Mouse (Mus musculus): ENCODE measurements around the gene Gabrp. TPM values are rescaled to one million over a fixed set of nuclear protein-coding genes. Genes with fewer than 3 reads are reported as not detected.

Gabrp gene
- not detected in 2 replicates for total RNA-seq (2015; ENCODE audit: low replicate concordance)
- total RNA-seq (2017; ENCODE audit: low replicate concordance): not detected in 2 replicates

DNA sequence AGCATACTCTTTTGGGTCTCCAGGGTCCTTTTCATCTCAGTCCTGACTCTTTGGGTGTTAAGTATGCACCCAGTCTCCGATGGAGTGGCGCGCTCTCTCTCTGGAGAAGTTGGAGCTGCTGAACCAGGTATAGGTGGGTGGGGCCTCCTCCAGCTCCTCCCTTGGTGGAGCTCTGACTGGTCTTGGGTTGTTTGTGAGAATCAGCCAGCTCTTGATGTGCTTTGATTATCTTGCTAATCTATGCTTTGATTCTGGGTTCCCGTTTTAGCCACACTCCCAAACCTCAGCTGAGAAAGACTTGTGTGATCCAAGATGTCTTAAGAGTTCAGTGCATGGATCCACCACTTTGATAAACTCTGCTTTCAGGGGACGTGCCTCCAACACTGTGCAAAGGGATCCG lies at the start of gene Gabrp:
Gene Gabrp (minus strand): TSS at position 101 of the 400 bp plus-strand sequence.
- ATAC-seq (replicated peaks; ENCODE audit: low FRiP score, poor library complexity, severe bottlenecking): no peak

DNA sequence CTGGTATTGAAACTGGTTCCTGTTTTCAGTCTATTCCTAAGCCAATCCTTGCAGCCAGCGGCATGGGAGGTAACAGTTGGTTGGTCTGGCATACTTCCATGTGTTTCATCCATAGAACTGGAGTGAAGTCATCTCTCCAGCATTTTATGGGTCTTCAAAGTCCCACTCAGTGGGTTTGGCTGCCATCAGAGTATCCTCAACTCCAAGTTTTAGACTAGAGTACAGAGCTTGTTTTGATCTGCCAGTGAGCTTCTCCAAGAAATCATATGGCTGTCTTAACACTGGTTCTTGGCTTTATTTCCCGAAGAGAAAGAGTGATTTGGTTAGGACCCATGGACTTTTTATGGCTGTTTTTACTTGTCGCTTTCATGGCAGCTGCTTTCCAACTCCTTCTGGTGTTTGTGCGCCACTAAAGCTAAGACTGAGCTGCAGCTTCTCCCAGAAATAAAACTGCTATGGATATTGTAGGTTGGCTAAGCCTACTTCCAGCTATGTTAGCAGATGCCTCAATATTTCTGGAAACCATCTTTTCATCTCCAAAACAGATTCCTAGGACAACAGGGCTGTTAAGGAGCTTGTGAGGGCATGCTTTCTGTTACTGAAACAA lies 48.5 kb upstream of the Gabrp start:
- no peak for ATAC-seq (replicated peaks; ENCODE audit: low FRiP score, poor library complexity, severe bottlenecking)

DNA sequence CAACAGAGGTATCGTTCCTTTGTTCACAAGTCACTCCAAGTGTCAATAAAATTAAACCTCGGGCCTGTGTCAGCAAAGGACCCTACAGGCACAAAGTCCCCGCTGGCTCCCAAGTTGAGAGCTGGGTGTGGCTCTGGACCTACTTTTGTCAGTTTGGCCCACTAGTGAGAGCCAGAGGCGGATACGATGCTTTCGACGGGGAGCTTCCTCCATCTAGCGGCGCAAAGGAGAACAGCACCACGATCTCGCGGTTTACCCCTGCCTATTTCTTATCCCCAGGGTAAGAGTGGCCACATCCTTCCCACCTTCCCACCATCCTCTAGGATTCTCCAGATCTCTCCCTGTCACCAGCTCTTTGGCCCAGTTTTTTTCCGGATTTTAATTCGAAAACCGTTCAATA lies 35.5 kb upstream of the Gabrp start:
- ATAC-seq (replicated peaks; ENCODE audit: low FRiP score, poor library complexity, severe bottlenecking): no peak

DNA sequence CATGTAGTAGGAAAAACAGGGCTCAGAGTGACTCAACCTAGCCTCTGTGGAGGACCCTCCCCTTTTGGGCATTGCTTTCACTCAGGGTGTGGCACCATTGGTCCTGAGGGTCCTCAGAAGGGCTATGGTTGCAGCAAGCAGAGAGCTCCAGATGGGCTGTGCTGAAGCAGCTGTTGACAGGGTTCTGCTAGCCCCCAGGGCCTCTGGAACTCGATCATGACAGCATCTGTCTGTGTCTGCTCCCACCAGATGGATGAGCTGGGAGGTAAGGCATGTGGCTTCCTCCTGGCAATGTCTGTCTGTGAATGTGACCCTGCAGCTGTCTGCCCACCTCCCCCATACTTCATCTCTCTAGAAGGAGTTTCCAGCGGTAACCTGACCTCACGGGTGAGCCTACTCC lies 29.0 kb upstream of the Gabrp start:
- 0 out of 2 replicates have a peak, but pooled peaks have one; percentile 6 for ATAC-seq (replicated peaks; ENCODE audit: low FRiP score, poor library complexity, severe bottlenecking)

DNA sequence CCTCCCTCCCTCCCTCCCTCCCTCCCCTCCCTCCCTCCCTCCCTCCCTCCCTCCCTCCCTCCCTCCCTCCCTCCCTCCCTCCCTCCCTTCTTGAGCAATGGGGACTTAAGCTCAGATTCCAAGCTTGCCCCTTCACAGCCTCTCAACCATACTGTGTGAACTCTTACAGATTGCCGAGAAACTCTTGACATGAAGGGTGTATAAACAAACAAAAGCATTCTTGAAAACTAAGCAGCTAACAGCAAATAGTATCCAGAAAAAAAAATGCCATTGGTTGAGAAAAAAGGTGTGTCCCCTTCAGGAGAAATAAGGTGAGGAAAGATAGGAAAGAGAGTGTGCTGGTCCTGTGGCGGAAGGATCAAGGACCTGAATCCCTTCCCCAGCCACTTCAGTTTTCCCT lies 24.4 kb upstream of the Gabrp start:
- ATAC-seq (replicated peaks; ENCODE audit: low FRiP score, poor library complexity, severe bottlenecking): no peak

DNA sequence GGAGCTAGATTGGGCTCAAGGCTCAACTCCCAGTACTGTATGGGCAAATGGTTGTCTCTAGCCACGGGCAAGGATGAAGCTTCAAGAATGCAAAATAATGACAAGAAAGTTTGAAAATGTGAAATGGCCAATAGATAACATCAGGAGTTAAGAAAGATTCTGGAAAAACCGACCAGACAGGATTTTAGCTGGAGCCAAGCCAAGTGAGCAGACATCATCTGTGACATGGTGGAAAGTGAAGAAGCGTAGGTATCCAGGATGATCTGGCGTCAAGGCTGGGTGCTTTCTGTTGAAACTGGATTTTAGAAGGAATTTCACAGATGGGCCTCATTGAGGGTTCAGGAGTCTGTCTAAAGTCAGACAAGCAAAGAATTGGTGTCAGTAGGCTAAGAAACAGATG lies 20.2 kb upstream of the Gabrp start, which contains the start of gene D130052B06Rik:
Gene D130052B06Rik (plus strand): TSS at position 317 of the 400 bp plus-strand sequence.
- ATAC-seq (replicated peaks; ENCODE audit: low FRiP score, poor library complexity, severe bottlenecking): no peak

DNA sequence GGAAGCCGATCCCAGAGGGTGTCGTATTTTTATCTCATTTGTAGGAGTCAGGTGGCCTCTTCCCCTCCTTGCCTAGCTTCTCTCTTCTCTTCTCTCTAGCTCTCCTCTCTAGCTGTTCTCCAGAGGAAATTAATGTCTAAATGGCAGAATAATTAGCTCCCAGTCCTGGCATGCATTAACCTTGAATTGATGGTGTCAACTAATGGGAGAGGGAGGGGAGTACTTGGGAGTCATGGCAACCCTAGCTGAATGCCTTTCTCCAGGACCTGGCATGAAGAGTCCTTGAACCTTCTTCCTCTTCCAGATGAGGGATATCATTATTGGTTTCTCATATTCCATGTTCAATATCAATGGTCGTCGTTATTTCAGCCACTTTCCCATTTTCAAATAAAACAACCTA lies 17.9 kb upstream of the Gabrp start:
- ATAC-seq (replicated peaks; ENCODE audit: low FRiP score, poor library complexity, severe bottlenecking): no peak

DNA sequence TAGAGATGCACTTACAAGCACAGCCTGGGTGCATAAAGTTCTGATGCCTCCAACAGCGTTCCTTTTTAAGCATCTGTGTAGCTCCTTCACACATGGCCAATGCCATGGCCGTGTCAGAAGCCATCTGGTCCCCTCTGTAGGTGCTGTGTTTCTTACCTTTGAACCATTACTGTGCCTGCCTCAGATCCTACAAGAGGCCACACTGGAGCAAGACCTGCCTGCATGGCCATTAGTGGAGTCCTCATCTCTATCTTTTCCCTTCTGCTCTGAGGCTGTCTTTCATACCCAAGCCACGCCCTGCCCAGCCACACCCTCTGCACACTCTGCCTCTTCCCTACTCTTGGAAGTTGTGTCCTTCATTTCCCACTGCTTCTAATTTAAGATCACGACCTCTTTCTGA lies 14.1 kb upstream of the Gabrp start:
- ATAC-seq (replicated peaks; ENCODE audit: low FRiP score, poor library complexity, severe bottlenecking): no peak

DNA sequence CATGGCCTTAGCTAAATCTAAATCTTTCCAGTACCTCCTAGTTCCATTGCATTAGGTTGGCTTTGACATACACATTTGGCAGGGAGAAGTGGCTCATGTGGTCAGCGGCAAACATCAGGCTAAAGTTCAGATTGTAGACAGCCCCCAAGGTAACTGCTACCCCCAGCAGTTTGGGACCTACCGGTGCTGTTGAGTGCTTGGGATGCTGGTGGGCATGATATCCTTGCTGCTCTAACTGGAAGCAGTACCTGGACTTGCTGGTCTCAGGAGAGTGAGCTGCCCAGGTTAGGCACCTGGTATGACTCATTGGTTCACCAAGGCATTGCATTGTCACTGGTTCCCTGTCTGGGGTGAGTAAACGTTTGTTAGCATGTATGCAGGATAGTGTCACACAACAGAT lies 12.0 kb upstream of the Gabrp start:
- ATAC-seq (replicated peaks; ENCODE audit: low FRiP score, poor library complexity, severe bottlenecking): no peak

DNA sequence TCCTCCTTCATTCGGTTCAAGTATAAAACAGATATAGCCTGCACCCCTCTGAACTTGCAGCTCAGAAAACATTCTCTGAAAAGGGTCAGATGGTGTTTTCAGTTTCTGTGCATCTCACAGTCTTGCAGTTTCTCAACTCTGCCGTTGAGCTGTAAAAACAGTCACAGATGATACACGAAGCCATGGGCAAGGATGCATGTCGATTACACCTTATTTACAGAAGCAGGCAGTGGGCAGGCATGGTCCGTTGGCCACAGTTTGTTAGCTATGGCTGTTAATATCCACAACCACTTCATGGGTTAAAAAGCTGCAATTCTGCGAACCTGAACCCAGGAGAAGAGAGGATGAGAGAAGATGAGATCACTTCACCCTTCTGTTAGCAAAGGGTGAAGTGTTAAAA lies 7.9 kb upstream of the Gabrp start:
- ATAC-seq (replicated peaks; ENCODE audit: low FRiP score, poor library complexity, severe bottlenecking): no peak

DNA sequence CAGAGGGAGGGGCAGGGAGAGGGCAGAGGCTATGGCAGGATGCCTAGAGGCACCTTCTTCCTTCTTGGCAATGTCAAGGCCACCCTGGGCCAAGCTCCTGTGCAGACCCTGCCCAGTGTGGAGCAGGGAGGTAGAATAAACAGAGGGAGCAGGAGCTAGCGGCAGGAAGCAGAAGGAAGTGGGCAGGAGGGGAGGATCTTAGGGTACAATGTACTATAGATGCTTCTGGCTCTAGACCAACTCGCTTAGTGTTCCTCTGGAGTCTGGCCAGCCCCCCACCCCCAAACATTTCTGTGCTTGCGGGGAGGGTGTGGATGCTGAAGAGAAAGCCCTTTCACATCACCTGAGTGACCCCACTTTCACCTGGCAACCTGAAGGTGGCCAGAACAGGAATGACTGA lies 862 bp upstream of the Gabrp start:
- ATAC-seq (replicated peaks; ENCODE audit: low FRiP score, poor library complexity, severe bottlenecking): no peak

DNA sequence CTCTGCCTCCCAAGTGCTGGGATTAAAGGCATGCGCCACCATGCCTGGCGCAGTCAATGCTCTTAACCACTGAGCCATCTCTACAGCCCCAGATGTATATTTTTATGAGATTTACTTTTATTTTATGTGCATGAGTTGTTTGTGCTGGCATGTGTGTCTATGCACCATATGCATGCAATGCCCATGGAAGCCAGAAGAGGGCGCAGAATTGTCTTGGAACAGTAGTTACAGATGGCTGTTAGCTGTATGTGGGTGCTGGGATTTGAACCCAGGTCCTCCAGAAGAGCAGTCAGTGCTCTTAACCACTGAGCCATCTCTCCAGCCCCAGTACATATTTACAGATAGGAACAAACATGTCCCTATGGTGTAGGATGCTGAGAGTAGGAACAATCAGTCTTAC lies 3.8 kb downstream of the Gabrp start:
- no peak for ATAC-seq (replicated peaks; ENCODE audit: low FRiP score, poor library complexity, severe bottlenecking)

DNA sequence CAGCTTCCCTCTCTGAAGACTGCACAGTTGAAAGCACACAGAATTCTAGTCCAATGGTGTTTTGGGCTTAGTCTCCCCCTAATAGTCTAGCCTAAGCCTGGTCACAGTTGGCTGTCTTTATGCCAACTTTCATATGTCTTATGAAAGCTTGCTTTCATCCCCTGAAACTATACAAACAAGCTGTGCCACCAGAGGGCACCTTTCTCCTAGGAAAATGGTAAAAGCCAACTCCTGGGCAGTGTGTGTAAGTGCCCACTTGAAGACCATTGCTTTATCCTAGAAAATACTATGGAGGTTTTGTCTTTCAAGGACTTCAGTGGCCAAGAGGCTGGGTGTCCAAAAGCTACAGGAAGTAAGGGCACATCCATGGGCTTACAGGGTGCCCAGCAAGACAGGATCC lies 8.3 kb downstream of the Gabrp start:
- ATAC-seq (replicated peaks; ENCODE audit: low FRiP score, poor library complexity, severe bottlenecking): no peak

DNA sequence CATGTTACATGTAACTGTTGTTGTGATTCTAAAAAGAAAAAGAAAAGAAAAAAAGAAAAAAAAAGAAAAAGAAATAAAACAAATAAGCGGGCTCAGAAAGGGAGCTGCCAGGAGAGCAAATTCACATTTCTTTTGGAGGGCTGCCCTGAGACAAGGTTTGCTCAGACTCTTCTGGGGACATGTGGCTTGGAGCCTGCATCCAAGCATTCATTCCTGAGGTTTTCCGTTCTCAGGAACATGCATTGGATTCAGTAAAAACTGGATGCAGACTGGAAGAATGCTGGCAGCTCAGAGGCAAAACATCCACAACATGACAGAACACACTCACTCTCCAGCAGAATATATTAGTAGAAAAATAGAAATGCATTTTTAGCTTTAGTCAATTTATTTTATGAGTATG lies 14.8 kb downstream of the Gabrp start:
- no peak for ATAC-seq (replicated peaks; ENCODE audit: low FRiP score, poor library complexity, severe bottlenecking)

DNA sequence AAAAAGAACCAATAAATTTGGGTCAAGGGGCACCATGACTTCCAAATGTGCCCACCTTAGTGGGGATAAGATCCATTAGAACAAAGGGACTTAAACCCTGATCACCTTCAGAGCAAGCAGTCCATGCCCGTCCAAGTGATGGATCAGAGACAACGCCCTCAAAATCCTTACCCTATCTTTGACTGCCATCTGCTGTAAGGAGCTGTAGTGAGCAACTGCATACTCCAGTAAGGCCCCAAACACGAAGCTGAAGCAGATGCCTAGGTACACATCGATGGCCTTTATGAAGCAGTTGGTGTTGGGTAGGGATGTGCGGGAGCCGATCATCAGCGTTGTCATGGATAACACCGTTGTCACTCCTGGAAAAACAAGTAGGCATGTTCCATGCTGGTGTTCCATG lies 24.6 kb downstream of the Gabrp start:
- ATAC-seq (replicated peaks; ENCODE audit: low FRiP score, poor library complexity, severe bottlenecking): no peak

DNA sequence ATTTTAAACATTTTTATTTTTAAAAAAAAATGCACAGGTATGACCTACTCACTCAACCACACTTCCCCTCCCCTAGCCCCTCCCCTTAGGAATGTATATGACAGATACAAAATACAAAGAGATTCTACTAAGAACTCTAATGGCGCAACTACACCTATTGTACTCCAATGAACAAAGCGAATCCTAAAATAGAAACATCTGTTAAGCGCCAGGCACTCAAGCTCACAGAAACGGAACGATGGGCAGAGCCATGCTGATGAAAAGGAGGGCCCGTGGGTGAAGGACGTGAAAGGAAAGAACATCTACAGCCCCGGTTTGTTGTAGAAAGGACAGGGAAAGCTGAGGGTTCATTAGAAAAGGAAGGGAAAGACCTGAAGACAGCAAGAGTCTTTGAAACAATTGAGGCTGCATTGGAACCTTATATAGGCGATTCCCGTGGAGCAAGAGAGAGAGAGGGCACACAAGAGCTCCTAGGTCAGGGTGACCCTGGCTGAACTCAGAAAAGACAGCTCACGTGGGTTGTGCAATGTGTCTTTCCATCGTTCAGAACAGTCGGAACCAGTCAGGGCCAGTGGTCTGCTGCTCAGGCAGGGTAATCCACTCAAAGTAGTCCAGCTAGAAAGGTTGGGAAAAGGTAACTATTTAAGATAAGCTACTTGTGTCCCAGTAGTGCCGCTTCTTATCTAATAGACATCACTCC lies 27.7 kb downstream of the Gabrp start:
- ATAC-seq (replicated peaks; ENCODE audit: low FRiP score, poor library complexity, severe bottlenecking): no peak

DNA sequence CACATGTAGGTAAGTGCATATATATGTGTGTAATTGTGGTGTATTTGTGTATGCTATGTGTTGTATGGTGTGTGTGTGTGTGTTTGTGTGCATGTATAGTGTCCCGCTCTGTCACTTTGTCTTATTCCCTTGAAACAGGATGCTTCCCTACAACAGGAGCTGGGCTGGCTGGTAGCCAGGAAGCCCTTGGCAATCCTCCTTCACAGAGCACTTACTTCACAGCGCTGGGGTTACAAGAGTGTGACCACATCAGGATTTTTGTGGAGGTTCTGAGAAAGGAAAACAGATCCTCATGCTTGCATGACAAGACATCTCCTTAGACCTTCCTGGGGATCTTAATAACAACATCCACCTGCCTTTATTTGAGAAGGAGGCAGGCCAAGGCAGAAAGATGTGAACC lies 31.4 kb downstream of the Gabrp start:
- no peak for ATAC-seq (replicated peaks; ENCODE audit: low FRiP score, poor library complexity, severe bottlenecking)

DNA sequence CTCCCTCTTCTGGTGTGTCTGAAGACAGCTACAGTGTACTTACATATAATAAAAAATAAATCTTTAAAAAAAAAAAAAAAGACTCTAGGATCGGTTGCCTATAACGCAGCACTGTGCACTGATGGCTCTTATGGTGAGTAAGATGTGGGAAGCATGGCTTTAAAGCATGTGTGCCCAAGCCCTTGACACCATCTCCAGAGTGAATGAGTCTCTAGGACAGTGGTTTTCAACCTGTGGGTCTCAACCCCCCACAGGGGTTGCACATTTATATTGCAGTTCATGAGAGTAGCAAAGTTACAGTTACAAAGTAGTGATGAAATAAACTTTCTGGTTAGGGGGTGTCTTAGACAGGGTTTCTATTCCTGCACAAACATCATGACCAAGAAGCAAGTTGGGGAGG lies 33.8 kb downstream of the Gabrp start:
- no peak for ATAC-seq (replicated peaks; ENCODE audit: low FRiP score, poor library complexity, severe bottlenecking)

DNA sequence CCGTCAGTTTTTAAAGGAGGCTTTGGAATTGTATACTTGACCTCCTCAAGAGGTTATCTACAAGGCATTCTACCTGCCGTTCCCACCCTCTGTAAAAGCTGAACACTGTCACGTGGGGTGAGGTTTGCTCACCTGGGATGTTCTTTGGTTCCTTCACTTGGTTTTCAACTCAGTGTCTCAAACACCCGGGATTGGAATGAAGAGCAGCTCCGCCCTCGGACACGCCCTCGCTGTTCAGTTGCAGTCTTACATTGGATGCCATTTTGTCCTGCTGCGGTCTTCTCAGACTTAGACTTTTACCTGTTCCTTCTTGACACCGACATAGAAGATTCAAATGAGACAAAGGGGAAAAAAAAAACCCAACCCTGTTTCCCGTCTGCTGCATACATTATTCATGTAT lies 34.6 kb downstream of the Gabrp start:
- no peak for ATAC-seq (replicated peaks; ENCODE audit: low FRiP score, poor library complexity, severe bottlenecking)

DNA sequence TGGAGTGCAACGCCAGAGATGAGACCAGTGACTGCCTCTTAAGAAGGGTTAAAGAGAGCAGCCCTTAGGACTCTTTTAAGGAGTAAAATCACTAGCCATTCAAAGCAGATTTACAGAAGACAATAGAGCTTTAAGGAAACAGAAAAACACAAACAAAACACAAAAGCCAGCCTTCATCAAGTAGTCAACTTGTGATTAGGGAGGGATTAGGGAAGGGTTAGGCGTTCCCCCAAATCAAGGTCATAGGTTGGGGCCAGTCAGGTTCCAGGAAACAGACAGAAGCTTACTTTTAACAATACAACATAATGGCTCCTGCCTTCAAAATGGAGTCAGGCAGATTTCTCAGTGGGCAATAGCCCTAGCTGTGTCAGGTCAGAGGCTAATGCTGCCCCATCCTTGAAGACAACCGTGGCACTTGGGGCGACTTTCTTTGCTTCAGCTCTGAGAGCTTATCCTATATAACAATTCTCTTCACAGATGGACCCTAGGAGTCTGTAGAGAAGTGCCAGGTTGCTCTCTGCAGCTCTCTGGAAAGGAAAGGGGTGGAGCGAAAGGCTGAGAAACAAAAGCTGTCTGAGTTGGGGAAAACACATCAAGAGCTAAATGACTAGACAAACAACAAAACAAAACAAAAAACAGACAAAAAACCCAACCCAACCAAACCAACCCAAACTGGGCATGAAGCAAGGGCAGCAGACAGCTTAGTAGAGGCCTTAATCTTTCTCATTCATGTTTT lies 41.2 kb downstream of the Gabrp start:
- no peak for ATAC-seq (replicated peaks; ENCODE audit: low FRiP score, poor library complexity, severe bottlenecking)

DNA sequence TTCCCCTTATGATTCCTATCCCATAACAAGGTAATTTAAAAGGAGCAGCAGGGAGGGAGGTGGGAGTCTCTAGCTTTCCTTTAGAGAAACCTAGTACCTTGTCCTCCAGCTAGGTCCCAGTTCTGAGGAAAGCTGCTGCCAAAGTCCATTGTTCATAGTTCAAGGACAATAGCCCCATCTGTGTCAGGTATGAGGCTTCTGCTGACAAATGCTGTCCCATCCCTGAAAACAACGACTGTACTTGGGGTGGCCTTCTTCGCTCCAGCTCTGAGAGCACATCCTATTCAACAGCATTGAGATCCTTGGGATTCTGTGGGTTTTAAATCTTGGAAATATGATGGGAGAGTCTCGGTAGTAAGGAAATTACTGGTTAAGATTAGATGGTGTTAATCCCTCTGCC lies 42.1 kb downstream of the Gabrp start:
- ATAC-seq (replicated peaks; ENCODE audit: low FRiP score, poor library complexity, severe bottlenecking): no peak

Measured in erythroid progenitor cell, adult 5-6 weeks (primary cell).